Mouse (Mus musculus): ENCODE measurements around the gene Twist2. TPM values are rescaled to one million over a fixed set of nuclear protein-coding genes. Genes with fewer than 3 reads are reported as not detected.

Gene Twist2
- total RNA-seq, 2 experiments from 2014 or later = not detected

DNA sequence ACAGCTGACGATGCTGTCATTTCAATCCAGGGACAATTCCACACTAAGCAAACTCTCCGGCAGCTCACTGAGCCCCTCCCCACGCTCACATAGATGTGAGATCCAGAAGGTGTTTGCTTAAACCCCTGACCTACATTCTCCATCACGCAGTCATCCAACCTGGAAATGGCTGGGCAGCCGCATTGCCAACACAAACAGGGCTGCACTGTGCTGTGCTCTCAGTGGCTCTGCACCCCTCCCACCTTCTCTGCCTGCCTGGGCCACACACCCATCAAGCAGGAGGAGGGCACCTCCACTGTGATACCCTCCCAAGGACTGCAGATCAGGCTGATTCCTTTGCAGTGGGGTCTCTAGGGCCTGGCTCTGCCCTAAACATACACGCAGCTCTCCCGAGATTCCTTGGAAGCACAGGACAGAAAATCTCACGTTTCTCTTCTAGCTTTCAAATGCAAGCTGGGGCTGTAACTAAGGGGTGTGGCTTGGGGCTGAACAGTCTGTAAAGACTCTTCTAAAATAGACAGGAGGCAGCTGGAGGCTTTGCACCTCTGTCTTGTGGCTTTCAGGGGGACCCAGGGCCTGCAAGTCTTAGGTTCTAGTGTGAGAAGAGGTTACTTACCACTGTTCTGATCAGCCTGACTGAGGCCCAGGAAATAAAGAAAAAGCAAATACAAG is 71.3 kb downstream of the Twist2 start:
- ATAC-seq (replicated peaks; ENCODE audit: poor library complexity, severe bottlenecking) = no peak

DNA sequence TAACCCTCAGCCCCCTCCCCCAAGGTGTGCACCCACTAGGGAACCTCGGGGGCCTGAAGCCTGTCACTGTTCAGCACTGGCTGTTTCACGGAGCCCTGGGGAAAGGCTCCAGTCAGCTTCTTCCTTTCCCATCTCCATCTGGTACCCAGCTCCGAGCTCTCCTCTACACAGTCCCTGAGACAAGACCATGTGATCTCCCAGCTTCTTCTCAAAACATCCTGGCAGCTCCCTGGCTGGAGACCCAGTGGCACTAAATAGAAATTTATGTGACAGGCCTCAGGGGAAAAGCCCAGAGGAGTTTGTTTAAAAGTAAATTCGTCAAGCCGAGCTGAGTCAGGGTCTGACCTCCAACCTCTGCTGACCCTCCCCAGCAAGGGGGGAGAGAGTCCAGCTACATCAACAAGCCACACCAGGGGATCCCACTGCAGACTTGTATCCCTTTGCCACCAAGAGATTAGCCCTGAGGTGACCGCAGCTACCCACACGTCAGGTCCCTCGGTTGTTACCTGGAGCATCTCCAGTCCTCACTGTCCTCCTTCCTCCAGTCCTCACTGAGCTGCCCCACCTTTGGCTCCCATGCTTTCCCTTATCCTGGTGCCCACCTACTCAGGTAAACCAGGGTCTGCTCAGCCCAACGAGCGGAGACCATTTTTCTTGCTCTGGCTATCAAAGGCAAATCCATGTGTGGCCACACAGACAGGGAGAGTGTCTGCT is 72.5 kb downstream of the Twist2 start:
- ATAC-seq (replicated peaks; ENCODE audit: poor library complexity, severe bottlenecking) = no peak

DNA sequence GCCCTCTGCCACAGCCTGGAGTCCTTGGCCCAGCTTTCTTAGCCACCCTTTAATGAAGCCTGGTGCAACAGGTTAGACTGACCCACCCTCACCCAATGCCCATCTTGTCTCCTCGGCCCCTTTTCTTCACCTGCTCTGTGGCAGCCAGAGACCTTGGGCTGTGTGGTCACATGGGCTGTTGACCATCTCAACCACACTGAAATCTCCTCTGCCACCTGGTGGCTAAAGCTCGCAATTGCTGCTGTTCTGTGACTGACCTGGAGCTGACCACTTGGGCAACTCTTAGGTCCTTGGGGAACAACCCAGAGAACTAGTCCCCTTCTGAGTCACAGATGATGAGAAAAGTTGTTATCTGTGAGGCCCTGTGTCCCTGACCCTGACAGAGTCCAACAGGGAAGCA is 73.4 kb downstream of the Twist2 start:
- ATAC-seq (replicated peaks; ENCODE audit: poor library complexity, severe bottlenecking) = peak; percentile 59

DNA sequence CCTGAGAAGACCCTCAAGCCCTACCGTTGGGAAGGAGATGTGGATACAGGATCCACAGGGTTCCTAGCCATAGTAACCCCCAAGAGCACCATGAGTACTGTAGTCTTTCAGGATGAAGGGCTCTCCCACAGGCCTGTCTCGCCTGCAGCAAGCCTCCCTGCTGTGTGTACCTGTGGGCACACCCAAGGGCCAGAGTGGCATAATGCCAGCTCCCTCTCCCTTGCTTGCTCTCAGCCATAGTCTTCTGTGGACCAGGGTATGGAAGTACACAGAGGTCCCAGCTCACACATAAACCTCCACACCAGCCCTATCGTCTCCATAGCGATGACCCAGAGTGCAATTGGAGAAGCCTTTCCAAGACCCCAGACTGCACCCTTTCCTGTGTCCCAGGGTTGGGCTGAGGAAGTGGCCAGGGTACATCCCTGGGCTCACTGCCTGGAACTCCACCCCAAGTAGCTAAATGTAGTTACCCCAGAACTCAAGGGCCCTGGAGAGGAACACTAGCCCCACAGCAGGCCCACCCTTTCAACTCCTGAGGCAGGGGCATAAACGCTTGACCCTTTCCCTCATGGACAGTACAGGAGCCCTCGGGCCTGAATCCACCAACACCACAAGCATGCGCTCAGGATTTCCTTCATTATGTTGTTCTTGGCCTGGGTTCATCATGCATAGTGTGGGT is 73.9 kb downstream of the Twist2 start:
- ATAC-seq (replicated peaks; ENCODE audit: poor library complexity, severe bottlenecking) = no peak

DNA sequence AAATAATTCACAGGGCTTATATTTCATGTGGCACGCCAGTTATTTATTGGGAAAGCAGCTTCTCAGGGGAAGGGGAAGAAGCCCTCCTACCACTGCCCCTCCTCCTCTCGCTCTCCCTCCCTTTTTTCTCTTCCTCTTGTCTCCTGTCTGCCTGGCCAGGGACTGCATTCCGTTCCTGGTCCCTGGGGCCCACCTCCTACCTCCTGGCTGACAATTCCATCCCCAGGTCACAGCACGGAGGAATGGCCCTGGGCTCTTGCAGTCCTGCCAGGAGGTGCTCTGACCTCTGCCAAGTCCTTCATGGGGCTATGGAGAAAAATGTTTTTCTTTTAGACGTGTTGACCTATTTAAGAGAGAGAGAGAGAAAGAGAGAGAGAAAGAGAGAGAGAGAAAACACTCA is 77.4 kb downstream of the Twist2 start:
- ATAC-seq (replicated peaks; ENCODE audit: poor library complexity, severe bottlenecking) = no peak

DNA sequence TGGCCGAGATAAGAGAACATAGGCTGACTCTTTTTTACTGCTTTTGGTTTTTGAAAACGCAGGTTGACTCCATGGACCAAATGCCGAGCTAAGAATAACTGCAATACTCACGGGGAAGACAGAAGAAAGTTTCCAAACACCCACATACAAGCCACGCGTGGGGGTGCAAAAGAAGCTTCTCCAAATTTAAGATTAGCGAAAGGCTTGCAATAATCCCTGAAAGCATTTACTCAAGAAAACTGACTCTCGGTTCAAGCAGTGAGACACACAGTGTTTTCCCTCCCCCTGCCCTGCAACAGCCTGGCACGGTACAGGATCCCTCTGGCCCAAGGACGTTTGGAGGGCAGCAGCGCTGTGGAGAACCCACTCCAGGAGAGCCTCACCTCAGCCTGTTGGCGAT is 78.9 kb downstream of the Twist2 start:
- no peak for ATAC-seq (replicated peaks; ENCODE audit: poor library complexity, severe bottlenecking)

DNA sequence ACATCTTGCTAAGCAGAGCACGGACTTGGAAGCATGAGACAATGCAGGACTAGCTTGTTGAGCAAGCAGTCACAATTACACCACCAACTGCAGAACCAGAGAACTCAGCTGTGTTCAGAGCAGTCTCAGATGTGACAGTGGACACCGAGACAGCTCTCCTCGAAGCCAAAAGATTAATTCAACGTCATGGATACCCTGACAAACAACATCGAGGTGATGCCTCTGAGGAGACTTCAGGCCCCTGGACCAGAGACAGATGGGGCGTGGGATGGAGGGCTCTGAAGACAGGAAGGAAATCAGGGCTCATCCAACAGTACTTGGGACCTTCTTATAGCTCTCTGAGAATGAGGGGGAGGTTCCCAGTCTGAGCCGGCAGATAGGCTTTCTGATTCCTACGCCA is 79.6 kb downstream of the Twist2 start:
- no peak for ATAC-seq (replicated peaks; ENCODE audit: poor library complexity, severe bottlenecking)

DNA sequence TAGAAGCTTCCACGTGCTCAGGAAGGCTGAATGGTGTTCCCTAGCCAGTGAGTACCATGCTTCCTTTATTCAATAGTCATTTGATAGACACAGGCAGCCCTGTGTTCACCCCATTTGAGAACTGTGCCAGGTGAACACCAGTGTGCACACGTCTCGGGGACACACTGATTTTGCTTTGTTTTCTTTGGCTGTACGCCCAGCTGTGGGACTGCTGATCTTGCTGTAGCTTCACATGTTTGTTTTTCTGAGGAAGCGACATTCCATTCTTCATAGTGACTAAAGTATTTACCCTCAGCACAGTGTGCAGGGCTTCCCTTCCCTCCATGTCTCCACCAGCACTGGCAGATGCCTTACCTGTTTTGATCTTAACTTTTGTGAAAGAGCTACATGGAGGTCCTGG is 81.9 kb downstream of the Twist2 start:
- no peak for ATAC-seq (replicated peaks; ENCODE audit: poor library complexity, severe bottlenecking)

DNA sequence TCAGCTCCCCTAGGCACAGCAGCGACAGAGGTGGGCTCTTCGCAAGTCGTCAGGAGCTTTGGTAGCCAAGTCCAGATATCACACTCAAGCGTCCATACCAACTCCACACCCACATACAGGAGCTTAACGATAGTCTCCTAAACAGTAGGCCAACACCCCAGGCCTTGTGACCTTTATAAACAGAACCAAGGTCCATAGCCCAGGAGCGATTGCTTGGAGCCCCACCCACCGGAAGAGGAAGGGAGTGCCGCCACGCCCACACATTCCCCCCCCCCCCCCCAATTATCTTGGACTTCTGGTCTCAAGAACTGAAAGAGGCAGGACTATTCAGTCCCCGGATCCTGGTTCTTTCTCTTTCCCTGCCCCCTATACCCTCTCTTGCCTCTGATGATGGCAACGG is 92.3 kb downstream of the Twist2 start:
- no peak for ATAC-seq (replicated peaks; ENCODE audit: poor library complexity, severe bottlenecking)

DNA sequence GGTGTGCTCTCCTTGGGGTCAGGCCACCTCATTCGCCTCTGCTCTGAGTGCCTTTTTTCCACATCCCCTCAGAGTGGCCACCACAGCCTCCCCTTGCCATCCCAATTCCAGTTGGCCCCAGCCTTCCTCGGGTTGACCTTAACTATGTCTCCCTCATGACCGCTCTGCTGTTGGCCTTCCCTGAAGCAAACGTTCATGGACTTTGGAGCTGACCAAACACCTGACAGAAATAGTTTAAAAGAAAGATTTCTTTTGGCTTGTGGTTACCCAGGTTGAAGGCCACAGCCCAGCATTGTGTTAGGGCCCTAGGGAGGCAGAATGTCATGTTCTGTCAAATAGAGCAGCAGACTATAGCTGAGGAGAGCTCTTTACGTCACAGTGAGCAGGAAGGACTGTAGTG is 93.0 kb downstream of the Twist2 start:
- no peak for ATAC-seq (replicated peaks; ENCODE audit: poor library complexity, severe bottlenecking)

DNA sequence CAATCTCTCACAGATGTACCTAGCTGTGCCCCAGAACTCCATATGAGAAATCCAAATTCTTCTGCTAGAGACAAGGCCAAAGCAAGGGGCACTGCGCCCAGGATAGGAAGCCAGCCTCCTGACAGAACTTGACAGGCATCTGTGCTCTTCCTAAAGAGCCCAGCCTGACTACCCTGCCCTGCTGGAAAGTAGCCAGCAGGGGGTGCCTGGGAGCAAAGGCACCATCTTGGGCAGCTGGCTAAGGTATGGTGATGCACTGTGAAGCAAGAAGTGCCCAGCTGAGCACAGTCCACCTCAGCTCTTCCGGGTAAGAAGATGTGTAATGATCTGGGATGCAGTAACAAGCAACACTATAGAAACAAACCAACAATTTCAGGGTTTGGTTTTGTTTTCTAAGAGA is 95.8 kb downstream of the Twist2 start:
- no peak for ATAC-seq (replicated peaks; ENCODE audit: poor library complexity, severe bottlenecking)

All from granulocyte monocyte progenitor cell, adult 5-6 weeks (primary cell).